Mouse (Mus musculus) spleen, adult 2 months (tissue): ENCODE measurements around the gene Gpr19.

Source experiments
- CTCF ChIP-seq: fragments of 200-500 bp; IDR thresholded peaks from 2 replicates; pipeline ENCODE4 v1.5.1; 2011; ENCODE audit warnings: mild to moderate bottlenecking, inconsistent platforms; ENCODE audit not compliant: insufficient read depth, insufficient read length, insufficient replicate concordance; ENCODE audit errors: extremely low read depth
- POLR2A ChIP-seq: fragments of 200-500 bp; IDR thresholded peaks from 2 replicates; pipeline ENCODE4 v1.6.1; 2011; ENCODE audit warnings: low read depth, low read length, inconsistent platforms

DNA sequence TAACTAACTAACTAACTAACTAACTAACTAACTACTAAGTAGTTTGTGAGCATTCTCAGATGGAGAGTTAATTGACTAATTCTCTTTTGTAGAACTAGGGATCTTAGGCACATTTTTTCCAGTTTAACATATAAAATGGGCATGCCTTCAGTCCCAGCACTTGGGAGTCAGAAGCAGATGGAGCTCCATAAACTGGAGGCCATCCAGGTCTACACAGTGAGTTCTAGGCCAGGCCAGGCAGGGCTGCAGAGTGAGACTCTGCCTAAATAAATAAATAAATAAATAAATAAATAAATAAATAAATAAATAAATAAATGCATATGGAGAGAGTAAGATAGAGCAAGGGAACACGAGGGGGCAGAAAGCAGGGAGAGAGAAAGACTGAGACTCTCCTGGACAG lies 20.5 kb downstream of the Gpr19 start:
- TF ChIP-seq CTCF (no peak), POLR2A (no peak)
